Mouse (Mus musculus): Measurements from ENCODE around the gene Lrig1.
"Not testable (repeated sequence)": the region's sequence is repeated elsewhere in the genome, so short reads cannot be mapped to it uniquely, and the experiment has no call there.

Lrig1 gene

DNA sequence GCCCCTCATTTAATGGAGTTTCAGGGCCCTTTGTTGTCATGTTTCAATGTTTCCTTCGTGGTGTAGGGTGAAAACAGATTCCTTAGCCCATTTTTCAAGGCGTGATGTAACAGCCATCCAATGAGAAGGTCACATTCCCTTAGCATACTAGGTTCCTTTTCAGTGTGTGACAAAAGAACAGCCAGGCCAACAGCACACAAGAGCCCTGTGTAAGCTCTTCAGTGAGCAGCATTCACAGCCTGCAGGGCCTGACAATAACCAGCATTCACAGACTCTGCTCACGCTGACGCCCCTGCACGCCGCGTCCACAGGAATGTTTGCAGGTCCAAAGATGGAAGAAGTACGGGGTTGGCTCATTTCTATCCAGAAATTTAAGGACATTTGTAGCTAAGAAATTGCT is 122.0 kb downstream of the Lrig1 start:
- no peak for DNase-seq (ENCODE audit: low read depth, low spot score)

DNA sequence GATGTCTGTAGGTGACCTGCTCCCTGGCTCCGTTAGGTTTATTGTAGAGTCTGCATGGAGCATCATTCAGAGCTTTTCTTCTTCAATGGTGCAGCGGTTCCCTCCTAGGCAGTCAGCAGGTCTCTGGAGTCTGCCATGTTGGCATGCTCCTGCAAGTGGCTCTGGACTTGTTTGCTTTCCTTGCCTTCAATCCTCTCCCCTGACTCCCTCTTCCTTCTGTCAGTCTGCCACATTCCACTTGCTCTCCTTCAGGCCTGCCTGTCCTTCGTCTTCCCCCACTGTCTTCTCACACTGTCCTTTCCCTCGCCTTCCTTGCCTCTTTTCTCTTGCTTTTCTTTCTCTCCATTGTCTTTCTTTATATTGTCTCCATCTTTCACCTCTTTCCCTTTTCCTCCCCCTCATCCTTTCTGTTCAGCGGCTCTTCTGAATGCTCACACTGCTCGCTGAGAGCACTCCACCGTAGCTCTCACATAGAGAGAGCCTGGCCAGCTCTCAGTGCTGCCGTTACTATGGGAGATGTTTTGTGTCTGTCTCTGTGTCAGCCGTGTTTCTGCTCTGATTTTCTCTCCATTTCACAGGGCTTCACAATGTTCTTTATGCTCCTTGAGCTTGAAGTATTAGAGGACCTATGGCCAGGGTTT is 124.3 kb downstream of the Lrig1 start:
- no peak for DNase-seq (ENCODE audit: low read depth, low spot score)

DNA sequence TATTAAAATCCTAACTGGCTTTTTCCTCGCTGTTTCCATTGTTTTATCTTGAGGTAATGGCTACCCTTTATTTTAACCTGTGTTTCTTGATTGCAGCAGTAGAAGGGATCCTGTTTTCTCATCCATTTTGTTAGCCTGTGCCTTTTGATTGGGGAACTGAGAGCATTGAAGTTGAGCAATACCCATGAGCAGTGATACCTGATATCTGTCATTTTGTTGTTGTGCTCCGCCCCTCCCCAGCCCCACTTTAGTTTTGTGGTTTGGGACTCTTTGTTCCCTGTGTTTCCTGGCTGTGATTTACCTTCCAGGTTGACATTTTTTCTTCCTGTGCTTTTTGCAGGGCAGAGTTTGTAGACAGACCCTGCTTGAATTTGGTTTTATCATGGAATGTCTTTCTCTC is 131.9 kb downstream of the Lrig1 start:
- DNase-seq (ENCODE audit: low read depth, low spot score), result no peak

DNA sequence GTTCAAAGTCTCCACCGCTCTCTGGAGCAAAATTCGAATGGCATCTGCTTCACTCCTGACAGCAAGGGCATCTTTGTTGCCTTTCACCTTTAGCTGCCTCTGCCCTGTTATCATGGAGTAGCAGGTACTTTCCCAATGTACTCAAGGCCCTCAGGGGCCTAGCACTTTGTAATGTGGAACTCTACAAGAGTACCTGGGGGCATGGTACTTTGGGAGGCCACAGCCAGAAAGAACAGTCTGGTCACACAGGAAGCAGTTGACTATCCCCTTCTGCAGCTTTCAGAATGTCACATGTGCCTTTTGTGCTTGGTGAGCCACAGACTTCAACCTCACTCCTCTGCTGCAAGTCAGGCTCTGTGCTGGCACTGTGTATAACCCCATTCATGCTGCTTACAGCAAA is 134.2 kb downstream of the Lrig1 start:
- DNase-seq (ENCODE audit: low read depth, low spot score), result no peak

DNA sequence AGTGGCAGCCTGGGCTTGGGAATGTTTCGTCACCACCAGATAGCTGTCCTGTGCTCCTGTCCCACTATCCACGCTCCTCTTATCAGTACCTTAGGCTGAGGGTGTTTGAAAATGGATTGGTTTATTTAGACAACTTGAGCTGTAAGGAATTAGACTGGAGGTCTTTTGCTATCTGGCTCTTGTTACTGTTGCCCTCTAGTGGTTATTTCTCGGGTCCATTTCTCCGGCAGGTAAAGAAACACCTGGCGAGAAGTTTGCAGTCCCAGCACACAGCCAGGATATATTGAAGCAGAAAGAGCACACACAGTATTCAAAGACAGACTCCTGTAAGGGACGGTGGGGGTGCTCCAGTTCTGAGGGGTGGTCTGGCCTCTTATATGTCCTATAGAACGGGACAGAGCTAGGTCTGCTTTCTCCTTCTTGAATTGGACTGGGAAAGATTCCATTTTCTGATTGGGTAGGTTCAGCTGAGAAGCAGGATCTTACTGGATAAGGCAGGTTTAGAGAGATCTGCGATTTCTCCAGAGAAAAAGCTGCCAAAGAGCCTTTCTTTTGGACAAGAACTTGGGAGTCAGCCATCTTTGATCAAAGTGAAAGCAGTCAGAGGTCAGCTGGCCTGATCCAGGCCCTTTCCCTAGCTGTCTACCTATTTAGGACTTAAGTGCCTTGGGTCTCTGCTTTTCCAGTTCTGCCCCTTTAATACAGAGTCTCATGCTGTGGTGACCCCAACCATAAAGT is 136.6 kb downstream of the Lrig1 start:
- DNase-seq (ENCODE audit: low read depth, low spot score), result no peak

DNA sequence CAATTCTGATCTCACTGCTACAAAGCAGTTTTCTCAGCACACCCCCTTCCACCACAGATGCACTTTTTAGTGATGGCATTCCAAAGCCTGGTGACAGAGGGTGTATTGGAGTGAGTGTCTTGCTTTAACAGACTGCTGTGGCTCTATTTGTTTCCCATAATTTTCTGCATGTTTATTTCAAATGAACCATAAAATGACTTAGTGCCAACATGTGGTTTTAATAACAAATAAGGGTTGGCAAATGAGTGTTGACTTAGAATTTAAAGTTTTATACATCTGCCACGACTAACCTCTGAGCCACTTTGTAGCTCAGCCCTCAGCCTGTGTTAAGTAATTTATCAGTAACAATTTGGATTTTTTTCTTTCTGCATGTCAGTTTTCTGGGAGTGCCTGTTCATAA is 138.6 kb downstream of the Lrig1 start:
- no peak for DNase-seq (ENCODE audit: low read depth, low spot score)

DNA sequence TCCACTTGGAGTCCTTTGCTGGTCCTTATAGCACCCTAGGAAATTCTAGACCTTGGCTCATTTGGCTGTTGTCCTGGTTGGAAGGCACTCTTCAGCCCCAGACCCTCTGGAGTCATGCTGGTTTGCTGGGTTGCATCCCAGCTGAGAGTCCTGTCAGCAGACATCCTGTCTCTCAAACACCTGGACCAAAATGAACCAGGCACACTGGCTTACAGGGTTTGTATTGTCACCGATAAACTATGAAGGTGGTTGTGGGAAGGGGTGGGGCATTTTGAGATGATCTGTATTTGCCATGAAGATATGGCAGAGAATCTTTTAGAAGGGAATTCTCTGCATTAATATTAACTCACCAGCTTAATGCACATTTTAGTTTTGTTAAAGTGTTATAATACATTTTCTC is 139.1 kb downstream of the Lrig1 start:
- no peak for DNase-seq (ENCODE audit: low read depth, low spot score)

DNA sequence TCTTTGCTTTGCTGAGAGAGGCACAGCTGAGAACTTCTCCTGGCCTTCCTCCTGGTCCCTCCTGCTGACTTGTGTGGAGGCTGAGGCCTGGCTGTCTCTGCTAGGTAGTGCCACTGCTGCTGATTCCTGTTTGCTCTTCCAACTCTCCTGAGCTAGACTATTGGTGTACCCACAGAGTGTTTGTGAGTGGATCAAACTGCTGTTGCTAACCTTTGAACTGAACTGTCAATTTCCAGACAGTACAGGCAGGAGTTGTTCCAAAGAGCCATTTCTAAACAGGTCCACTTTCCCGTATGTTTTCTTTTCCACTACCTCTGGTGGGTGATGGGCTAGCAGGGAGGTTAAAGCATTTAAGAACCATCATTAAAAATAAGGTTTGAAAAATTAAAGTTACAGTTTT is 141.4 kb downstream of the Lrig1 start:
- DNase-seq (ENCODE audit: low read depth, low spot score), result not testable (repeated sequence)

Measured in skeletal muscle tissue, adult 2 months (tissue).